Mouse (Mus musculus) frontal cortex, postnatal 14 days (tissue): ENCODE data around the gene 1700102P08Rik.

Source experiments
- DNase-seq, 2 experiments: peaks; one replicate each; pipeline ENCODE4 v3.0.0; 2022; ENCODE audit warnings: low spot score in 2 of 2

Gene 1700102P08Rik

DNA sequence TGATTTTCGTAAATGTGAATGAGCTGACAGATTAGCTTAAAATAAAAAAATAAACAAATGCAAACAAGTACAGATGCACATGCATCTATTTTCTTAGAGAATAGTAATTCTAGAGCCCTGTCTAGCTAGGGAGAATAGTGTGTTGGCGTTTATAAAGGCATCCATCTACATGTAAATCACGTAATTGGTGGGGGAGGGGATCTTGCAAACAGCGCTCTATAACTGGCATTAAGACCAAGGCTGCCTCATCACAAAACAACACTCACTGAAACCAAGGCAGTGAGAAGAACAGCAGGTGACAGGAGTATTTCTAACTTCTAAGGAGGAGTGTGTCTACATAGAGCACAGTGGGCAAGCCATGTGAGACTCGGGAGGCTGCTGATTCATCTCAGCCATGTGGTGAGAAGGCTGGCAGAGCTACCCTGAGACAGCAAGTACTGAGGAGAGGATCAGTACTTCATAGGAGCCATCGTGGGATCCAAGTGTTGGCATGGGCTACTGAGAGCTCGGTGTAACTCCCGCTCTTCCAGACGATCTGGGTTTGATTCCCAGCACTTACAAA, 18.9 kb downstream of the 1700102P08Rik start:
- DNase-seq = peak in 1 of 2 experiments; percentile 52

DNA sequence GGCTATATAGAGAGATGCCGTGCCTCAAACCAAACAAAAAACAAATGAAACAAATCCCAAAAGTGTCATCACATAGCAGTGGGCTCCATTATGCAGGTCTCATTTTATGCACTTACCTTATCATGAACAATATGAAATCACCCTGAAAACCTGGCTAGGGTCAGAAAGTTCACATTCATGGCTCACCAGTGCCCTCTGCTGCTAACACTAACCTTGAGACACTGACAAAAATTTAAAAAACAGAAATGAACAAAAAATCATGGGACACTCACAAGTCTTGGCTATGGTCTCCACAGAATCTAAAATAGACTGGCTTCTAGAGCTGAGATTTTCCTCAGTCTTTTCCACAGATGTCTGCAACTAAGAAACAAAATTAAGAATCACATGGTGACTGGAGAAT, 19.6 kb downstream of the 1700102P08Rik start:
- DNase-seq = no peak

DNA sequence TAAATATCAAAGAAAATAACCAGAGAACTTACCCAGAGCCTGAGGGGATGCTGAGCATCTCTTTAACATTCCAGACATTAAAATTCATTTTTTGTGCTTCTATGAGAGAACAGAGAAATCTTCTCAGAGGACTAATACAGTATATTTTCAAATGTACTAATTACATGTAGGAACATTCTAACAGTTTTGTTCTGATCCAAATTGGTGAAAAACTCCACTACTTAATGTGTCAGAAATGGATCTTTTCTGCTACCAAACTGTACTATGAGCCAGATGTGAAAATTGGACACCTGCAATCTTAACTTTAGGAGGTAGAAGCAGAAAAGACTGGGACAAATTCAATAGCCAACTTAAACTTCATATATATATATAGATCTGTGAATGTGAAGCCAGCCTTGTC, 35.8 kb downstream of the 1700102P08Rik start, which contains the start of gene Ccdc36:
TSS of gene Ccdc36 (minus strand) at position 101 of the 400 bp plus-strand sequence.
- DNase-seq = no peak

DNA sequence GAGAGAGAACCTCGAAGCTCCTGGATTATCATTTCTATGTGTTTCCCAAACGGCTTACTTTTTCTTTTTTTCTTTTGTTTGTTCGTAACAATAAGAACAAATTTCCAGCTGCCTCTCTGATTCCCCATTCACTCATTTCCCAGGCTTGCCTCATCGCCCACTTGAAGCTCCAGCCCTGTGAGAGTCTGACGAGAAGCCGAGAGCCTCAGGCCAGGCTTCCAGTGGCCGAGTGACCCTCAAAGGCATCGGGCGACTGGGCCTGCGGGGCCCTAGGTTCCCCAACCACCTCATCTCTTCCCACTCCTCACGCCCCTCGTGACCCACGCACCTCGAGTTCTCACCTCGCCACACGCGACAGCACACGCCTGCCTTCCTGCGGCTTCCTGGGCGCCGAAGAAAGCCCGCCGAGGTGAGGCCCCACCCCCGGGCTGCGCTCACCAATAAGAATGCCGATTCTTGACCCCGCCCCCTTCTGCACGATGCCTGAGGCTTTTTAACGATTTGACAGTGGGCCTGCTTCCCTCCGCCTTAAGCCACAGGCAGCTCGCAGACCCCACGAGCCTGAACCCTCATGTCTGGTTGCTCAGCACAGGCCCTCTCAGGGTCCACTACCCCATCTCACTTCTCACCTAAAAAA, 38.9 kb downstream of the 1700102P08Rik start:
- no peak for DNase-seq

DNA sequence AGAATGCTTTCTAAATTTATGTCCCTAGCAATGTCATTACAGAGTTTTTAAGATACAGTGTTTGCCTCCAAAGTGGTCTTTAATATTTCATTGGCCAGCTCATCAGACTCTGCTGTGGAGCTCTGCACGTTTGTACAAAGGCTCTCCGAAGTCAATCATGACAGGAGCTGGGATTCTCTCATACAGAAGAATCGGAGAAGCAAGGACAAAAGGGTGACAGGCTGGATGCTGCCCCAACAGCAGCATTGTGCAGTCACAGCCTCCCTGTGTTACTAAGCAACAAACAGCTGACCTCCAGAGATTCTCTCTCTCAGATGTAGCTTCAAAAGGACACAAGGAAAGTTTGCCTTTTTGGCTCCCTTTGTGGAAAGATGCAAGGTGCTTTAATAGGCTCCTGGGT, 43.6 kb downstream of the 1700102P08Rik start, which contains the start of gene BC048562:
TSS of gene BC048562 (plus strand) at position 301 of the 400 bp plus-strand sequence.
- DNase-seq = no peak

DNA sequence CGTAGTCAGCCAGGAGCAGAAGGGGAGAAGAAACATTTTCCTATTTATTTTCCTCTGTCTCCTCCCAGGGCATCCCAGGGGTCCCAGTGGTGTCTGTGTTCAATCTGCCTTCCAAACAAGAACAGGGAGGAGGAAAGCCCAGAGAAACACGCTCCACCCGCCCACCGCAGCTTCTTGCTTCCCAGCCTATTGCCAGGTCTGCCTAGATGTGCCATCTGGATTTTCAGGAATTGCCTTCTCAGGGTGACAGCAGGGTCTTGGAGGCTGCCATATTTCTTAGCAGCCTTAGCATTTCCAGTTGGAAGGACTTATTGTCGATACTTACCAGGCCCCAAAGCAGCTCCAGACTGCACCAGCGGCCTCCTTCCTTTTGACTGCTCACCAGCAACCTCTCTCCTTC, 46.6 kb downstream of the 1700102P08Rik start:
- no peak for DNase-seq

DNA sequence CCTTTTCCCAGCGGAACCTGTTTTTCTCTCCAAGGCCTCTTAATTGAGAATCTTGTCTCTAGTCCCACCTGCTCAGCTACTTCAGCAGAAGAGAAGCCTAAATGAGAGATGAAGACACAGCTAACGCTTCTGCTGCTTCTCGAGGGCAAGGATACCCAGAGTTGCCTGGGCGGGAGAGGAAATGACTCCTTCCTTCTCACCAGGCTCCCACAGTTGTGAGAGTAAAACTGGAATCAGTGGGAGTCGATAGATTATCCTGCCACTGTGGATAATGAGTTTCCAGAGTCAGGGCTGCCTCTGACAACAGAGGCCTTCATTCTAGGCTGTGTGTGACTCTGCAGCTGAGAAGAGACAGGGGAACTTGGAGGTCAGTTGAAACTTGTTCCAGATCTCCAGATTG, 47.9 kb downstream of the 1700102P08Rik start:
- DNase-seq = no peak

DNA sequence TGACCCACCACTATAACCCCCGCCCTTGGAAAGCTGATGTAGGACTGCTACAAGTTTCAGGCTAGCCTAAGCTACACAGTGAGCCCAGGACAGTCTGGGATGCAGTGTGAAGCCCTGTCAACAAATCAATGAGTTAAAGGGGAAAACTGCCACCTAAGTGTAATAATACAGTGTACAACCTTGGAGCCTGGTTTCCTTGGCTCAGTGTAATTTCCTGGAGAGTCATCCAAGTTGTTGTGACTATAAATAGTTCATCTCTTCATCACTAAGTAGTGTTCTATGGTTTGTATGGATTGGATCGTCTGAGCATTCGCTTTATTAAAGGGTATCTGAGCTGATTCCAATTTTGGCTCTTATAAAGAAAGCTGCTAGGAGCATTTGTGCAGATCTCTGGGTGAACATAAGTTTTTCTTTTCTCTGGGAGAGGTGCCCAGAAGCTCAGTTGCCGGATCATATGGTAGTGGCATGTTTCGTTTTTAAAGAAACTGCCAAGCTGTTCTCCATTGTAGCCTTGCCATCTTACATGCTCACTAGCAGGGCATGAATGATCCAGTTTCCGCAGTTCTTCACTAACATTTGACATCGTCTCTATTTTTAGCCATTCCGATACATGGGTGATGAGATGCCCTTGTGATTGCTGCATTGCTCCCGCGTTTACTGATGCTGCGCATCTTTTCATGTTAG, 48.8 kb downstream of the 1700102P08Rik start:
- DNase-seq = no peak

DNA sequence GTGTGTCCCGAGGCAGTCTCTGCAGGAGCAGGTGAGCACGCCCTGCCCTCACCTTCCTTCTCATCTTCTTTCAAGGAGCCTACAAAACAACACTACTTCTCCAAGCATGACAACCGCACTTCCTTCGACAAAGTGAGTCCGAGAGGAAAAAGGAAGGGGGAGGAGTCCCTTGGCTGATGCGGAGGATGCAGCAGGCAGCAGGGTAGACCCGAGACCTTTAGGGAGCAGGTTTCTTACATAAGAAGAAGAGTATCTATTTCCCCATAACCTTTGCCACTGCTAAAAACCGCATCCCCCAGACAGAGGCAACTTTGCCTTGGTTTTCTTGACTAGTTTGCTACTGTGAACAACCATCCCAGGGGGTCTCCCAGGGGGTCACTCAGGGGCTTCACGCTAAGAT, 52.5 kb downstream of the 1700102P08Rik start:
- DNase-seq = no peak

DNA sequence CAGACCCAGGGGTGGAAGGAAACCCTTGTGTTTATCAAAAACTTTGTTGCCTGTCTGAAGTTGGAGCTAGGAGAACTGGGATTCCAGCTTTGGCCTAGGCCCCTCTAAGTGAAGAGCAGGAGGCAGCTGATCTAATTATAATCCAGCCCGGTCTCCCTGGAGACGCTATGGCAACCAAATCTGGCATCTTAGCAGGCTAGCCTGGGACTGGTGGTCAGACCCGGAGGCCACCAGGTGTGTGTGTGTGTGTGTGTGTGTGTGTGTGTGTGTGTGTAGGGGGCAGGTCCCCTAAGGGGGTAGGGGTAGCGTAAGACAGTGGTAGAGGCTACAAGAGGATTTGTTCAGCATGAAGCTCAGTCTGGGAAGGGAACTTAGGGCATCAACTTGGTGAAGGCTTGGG, 57.3 kb downstream of the 1700102P08Rik start:
- no peak for DNase-seq

DNA sequence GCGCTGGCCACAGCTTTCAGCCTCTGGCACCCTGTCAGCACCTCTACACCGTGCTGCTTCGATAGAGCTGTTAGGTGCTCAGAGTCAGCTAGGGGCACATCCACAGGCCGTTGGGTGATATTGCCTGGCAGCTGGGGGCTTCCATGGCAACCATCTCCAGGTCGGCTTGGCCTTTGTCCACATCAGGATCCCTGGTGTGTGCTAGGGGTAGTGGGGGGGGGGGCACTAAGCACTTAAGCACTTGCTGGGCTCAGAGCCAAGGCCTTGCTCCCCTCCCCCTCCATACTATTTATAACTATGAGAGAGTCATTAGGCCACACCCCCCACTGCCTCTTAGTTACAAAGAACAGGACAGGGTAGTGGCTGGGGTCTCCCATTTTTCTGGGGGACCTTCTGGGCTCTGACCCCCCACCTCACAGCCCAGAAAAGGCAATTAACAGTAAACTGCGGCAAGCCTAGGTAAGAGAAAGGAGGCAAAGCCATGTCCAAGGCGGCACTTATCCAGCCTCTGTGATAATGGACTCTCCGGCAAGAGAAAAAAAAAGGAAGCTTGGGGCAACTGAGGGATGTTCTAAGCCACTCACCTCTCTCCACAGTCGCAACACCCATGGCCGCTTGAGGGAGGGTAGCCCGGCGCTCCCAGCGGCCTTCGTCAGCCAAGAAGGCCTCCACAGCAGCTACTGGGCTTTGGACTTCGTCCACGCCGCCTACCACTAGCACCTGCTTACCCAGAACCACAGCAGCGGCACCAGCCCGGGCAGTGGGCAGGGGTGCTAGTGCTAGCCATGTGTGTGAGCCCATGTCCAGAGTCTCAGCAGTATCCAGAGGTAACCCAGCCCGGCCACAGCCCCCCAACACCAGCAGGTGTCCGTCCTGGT, 57.9 kb downstream of the 1700102P08Rik start:
- DNase-seq = no peak

DNA sequence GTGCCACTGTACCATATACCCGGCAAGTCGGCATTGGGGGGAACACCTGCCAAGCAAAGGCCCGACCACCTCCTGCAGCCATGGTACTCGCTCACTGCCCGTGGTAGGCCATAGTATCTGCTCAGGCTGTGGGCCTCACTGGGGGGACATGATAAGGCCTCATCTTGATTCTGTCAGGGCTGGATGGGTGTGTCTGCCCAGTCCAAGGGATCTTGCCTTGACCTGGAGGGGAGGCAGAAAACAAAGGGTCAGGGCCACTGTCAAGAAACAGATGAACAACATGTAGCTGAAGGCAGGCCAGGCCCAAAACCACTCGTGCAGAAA, 58.5 kb downstream of the 1700102P08Rik start:
- DNase-seq = no peak

DNA sequence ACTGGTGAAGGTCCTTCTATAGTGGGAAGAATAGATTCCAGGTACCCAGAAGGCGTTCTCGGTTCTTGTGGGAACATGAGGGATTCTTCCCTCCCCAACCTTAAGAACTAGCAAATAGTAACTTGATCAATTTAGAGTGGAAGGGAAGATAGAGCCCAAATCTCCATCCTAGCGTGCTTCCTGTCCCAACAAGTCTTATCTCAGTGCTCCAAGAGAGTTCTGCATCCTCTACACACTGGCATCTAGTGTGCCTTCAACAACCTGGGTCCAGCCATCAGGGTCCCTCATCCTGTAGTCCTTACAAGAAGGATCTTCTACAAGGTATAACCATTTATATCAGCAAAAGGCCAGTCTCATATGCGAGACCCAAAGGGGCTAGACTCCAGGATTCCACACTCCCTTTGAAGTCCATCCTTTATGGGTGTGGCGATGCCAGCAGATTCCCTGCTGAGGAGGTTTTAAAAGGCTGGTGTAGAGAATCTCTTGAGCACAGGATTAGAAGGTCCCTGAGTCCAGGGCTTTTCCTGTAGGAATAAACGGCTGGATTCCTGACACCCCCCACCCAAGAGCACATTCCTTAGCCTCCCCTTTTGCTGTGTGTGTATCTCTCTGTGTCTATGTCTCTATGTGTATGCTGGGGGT, 59.0 kb downstream of the 1700102P08Rik start:
- DNase-seq = no peak

DNA sequence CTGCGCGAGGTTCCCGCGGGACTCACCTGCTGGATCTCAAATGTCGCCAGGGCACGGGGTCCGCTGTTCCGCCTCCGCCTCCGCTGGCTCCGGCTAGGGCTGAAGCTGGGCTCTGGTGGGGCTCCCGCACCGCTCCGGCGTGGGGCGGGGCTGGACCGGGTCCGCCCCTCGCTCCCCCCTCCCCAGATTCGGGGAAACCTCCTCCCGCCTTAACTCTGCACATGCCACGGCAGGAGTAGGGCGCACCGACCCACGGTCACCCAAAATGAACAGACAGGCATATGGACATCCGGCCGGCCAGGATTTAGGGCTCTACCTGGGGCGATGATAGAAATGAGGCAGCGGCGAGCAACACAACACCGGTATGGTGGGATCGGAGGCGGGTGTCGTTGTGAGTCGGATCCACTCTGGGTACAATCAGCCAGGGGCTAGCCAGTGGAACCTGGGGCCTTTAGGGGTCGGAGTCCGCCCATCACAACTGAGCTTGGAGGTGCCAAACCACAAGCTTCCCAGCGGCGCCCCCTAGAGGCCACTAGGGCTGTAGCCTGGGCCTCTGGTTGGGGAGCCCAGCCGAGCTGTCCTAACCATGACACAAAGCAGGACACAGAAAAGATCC, 59.8 kb downstream of the 1700102P08Rik start:
- DNase-seq = peak; percentile 70 to 80

DNA sequence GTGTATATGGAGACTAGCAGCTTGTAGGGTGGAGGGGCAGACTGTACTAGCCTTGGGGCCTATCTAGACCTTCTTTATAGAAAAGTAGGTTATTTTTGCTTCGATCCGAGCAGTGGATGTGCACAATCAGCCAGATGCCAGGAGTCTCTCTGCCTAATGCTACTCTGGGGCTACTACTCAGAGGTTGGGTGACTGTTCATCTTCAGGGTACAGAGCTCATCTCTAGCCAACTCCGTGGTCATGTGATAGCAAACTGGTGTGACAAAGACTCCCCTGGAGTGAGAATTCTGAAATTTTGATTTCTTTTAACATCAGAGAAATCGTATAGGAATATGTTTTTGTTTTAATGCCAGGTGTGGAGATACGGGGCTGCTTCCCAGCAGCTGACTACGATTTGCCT, 60.3 kb downstream of the 1700102P08Rik start:
- no peak for DNase-seq

DNA sequence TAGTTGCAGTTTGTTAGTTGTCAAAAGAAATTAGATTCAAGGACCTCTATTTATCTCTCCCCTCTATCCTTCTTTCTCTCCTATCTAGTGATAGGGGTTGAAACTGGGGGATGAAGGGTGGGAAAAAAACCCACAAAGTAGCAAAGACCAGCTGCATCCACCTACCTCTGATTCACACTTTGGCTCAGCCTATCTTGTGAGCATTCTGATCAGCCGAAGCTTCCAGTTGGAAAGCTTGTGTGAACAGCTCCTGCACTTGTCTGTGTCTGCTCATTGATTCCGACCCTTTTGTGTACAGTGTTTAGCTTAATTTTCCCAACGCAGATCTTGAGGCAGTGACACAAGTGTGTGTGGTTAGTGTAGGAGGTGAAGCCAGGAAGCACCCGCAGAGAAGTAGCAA, 60.9 kb downstream of the 1700102P08Rik start:
- DNase-seq = no peak

DNA sequence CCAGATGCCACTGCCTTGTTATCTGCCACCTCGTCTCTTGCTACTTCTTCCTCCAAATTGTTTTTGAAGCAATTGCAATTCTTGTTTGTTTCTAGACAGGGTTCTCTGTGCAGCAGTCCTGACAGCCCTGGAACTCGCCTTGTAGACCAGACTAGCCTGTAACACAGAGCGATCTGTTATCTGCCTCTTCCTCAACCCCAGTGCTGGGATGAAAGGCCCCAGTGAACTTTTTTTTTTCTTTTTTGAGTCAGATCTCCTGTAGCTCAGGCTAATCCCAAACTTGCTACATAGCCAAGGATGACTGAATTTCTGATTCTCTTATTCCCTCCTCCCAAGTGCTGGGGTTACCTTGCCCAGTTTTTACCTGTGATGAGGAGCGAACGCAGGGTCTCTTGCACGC, 61.8 kb downstream of the 1700102P08Rik start:
- DNase-seq = no peak

DNA sequence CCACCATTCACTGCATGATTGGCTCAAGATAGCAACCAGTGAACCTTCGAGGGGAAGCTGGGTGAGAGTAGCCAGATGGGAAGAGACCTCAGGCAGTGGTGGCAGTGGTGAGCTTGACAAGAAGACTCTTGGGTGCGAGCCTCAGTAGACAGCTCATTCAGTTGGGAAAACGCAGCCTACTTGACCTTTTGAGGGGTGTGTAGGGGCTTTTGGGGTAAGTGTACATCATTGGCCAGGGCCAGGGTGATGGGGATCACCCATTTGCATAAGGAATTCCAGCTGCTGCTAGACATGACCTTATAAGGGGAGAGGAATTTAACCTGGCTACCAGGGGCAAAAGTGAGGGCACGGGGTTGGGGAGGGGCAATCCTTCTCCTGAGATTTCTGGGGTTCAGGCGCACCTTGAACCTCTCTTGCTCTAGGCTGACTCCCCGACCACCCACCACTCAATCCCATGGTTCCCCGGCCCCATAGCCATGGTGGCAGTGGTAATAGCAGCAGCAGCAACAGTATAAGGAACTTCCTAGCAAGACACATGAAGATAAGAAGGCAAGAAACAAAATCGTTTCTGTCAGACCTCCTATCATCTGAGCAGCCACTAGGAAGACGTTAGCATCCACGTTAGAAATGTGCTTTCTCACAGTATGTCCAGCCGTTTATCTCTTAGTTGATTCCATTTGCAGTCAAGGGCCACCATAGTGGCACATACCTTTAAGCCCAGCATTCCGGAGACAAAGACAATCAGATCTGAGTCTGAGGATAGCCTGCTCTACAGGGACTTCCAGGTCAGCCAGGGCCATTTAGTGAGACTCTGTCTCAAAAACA, 63.4 kb downstream of the 1700102P08Rik start:
- DNase-seq = no peak

DNA sequence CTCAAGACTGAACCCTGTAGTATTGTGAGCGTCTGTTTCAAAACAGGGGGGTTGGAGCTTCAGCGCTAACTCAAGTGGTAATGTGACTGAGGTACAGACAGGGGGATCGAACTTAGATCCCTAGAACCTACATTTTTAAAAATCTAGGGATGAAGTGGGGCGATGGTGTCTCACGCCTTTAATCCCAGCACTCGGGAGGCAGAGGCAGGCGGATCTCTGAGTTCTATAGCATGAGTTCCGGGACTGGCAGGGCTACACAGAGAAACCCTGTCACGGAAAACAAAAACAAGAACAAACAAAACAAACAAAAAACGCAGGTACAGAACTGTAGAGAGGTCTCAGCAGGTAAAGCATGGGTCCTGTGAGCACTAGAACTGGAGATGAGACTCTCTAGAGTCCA, 64.3 kb downstream of the 1700102P08Rik start:
- DNase-seq = no peak

DNA sequence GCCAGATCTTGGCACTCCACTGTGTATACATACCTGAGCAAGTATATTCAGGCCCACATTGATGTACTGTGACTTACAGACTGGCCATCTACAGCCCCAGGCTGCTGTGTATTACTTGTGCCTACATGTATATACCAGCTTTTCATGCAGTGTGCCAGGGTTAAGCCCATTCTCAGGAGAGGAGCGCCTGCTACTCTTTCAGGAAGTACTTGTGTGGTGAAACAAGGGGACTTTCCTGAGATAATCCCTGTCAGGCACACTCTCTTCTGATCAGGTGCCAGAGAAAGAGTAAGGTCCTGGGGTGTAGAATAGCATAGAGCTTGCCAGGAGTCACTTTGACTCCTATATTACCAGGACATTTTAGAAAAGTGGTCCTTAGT, 67.3 kb downstream of the 1700102P08Rik start:
- no peak for DNase-seq
